Mouse (Mus musculus): Measurements from ENCODE around the gene Iqcc.
A peak's percentile ranks its signal among the peaks of the same experiment; 100 is the strongest.

Gene Iqcc

DNA sequence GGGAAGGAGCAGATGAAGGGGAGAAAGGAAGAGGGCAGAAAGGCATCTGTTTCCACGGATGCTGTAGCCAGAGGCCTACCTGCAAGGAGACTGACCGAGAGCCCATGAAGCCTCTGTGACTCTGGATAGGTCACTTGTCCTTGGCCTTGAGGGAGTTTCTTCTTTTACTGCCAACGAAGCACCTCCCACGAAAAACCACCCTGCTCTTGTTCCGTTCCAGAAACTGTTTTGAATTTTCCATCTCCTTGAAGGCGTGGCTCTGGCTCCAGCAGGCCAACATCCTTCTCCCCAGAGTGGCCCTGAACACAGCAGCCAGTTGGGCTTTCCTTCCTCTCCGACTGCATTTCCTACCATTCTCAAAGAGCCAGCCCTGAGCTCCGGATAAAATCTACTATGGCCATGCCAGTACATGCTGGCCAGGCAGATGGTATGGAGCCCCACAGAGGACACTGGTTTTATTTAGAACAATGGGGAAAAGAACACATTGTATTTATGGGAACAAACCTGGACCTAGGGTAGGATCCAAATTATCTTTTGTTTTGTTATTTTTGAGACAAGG, 2.5 kb upstream of the Iqcc start:
- peak; percentile 61 for DNase-seq

DNA sequence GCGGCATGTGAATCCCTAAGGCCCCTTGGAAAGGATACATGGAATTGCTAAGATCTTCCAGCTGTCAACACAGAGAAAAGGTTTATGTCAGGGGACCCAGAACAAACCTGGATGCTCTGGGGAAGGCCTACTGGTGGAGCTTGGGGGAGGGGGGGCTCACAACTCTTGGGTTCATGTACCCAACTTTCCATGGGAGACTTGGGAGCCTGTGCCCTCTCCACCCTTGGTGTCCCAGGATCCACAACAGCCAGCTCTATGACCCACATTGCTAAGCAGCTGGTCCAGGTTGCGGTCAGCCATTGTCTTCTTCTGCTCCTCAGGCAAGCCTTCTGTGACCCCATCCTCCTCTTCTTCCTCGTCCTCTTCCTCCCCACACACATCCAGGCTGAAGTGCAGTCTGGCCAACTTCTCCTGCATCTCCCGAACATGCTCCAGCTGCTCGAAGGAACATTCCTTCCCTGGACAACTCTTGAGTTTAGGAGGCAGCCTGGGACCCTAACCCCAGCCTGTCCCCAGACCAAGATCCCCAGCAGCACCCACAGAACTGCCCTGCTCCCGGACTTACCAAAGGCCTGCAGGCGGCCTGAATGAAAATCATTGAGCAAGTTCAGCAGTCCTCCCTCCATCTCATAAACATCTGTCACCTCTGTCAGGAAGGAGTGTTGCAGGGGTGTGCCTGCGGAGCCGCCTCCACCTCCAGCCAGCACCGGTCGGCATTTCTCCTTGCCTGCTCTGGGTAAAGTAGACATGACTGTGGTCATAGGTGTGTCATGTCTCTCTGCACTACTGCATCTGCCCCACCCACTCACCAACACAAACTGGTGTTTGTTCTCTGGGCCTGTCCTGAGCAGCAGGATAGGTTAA, 1.8 kb upstream of the Iqcc start:
- no peak for DNase-seq

DNA sequence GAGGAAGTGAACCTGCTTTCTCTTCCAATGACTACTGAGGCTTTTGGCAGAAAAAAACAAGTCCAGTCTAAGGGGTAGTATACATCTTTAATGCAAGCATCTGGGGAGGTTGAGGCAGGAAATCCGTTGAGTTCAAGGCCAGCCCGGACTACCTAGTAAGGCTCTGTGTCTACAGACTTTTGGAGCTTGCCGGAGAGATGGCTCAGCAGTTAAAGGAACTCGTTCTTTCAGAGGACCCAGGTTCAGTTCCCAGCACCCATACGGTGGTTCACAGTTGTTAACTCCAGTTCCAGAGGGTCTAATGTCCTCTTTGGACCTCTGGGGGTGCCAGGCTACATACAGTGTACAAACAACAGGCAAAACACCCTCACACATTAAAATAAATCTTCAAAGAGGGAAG, 868 bp downstream of the Iqcc start:
- DNase-seq = no peak

DNA sequence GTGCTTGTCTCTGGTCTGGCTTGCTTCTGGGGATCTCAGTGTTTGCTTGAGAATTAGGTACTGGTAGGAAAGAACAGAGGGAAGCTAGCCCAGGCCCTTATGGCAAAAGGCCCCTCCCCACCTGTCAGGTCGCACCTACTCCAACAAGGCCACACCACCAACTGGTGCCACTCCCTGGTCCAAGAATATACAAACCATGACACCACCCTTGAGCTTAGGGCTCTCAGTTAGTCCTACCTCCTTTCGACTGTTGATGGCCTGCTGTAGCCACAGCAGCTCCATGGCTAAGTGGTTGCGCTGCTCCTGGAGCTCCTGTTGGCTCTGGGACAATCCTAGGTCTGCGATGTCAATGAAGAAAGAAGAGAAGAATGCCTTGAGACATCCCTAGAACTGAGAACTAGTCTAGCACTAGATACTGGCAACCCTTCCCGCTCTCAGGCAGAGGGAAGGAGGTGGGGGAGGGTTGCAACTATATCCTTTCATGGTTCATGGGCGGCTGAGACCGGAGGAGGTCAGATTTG, 1.7 kb downstream of the Iqcc start:
- DNase-seq = no peak

DNA sequence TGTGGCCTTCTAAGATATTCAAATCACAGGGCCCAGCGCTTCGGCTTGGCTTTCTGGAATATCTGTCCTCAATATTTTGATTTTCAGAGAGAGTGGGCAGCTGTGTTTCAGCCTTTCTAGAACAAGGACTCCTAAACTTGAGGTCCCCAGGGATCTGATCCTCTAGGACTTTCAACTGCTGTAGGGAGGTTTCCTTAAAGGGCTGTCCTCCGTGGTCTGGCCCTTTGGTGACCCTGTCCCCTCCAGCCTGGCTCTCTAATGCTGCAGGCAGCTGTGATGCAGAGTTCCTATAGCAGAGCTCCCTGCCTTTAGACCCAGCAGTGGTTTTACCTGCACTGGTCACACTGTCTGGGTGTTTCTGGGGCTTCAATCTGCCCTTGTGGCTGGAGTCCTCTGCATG, 2.3 kb downstream of the Iqcc start:
- DNase-seq = no peak

DNA sequence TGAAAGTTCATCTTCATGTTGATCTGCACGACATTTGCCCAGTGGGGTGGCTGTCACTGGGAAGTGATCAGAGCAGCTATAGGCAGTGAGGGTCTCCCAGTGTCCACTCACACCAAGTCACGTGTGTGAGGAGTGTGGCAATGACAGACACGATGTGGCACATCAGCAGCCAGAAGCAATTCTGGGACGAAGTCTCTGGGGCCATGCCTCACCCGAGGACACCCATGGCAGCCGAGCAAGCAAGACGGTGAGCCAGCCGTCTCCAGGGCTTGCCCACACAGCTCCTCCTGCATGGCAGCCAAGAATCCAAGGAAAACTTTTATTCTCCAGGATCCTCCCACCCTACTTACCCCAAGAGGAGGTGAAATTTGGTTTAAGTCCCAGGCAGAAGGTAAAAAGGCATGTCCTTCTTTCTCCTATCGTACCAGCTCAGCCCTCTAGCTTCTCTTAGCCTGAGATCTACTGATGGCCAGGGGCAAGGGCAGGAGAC, 3.1 kb downstream of the Iqcc start:
- no peak for DNase-seq

DNA sequence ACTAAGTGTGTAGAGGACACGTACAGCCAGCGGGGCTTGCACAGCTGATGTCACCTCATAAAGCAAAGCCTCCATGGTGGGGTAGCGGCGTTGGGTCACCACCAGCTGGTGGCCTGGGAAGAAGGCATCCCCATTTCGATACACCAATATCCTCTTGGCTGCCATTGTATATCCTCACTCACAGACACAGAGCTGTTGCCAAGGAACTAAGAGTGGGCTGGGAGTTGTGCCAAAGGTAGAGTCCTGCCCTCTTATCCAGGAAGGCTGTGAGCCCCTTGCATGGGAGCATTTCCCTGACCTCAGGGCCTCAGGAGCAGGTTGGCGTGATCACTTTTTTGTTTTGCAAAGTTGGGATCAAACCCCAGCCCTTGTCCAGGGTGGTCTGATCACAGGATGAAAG, 4.8 kb downstream of the Iqcc start, which contains the start of gene Dcdc2b:
Gene Dcdc2b (minus strand): TSS at position 165 of the 400 bp plus-strand sequence.
- no peak for DNase-seq

DNA sequence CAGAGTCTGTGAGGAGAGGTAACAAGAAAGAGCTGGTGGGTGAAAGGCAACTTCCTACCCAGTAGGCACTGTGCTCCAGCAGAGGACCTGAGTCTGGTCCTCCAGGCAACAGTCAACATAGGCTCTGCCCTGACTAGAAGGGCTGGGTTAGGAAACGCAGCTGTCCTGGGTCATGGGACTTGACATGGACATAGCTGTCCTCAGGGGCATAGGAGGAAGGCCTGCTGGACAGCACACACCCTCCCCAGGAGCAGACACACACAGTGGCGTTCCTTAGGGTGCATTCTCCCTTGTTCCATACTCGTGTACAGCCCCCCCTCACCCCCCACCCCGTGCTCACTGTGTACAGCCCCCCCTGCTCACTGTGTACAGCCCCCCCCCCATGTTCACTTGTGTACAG, 8.4 kb downstream of the Iqcc start:
- DNase-seq = no peak

DNA sequence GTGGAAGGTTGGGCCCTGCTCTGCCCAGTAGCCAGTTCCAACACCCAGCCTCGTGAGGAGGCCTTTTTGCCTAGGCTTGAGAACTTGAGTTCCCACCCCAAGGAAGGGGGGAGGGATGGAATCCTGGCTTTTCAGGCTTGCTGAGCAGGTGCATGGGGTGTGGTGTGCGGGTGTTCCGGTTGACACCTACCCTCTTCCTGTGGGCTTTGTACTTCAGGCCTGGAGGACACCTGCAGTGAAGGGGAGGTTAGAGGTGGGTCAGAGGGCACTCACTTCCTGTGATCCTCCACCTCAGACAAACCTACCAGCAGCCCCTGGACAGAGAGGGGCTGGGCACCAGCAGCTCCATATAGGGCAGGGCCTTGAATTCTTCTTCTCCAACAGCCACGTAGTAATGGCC, 8.9 kb downstream of the Iqcc start:
- DNase-seq = no peak

DNA sequence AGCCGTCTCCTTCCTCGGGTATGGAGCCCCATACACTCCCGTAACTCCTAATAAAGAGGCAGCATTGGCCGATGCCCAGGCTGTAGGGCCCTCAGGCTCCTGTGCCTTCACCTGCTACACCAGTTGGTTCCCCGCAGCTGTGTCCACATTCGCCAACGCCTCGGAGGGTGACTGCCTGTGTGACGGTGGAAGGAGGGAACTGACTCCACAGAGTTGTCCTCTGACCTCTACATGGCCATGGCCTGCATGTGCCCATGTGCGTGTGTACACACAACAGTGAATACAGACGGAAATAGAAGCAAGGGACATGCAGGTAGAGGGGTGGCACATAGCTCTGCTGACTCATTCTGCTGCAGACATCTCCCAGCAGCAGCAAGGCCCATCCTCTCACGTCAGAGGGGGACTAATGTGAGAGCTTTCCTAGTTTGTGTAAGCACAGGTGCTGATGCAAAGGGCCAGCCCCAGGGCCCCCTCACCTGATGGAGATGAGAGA, 9.7 kb downstream of the Iqcc start:
- no peak for DNase-seq

DNA sequence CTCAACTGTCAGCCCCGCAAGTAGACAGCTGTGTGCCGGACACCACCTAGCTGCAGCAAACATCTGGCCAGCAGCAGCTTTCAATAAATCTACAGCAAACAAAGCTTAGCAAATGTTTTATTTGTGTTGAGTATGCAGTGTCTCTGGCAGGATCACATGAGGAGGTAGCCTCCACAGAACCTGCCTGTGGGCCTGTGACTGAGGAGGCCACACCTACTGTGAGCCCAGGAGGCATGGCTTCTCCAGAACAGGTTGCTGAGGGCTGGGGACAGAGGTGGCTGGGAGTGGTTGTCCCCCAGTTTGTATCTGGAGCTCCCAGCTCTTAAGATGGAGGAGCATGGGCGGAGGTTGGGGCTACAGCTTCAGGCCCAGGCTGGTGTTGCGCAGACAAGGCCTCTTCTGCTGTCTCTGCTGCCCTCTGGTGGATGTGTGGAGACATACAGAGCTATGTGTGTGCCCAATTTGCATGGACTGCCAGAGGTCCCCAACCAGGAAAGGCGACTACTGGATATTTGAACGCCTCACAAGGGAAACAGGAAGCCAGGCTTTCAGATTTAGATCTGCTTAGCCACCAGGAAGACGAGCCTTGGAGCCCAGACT, 10.4 kb downstream of the Iqcc start:
- peak; percentile 75 for DNase-seq

DNA sequence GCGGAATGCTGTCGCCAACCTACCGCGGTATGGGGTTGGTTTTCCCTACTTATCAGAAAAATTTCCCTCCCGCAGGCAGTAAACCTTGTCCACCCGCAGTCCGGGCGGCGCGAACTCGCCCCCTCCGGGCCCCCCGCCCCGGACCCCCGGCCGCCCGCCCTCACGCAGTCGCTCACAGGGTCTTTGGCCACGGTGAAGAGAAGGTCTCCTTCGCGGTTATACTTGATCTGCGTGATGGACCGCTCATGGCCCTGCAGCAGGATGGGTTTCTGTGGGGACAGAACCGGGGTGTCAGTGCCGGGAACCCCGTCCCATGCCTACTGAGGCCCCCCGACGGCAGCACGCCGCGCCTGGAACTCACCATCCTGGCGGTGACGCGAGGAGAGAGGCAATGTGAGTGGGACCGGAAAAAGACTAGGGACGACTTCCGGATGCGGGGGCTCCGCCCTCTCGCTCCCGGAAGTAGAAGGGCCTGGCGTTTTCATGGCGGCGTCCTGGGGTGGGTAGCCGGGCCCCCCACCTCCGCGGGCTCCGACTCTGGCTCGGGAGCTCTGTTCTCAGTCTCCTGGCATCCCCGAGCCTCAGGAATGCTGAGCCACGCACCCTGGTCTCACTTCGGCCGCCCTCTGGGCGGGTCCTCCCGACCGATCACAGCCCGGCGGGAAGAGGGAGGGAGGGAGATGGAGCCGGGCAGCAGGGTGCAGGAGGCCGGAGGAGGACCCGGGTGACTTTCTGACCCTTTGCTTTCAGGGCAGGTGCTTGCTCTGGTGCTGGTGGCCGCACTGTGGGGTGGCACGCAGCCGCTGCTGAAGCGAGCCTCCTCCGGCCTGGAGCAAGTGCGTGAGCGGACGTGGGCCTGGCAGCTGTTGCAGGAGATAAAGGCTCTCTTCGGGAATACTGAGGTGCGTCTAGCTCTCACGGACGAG, 18.4 kb downstream of the Iqcc start, which contains the start of the genes Eif3i and Tmem234:
Gene Eif3i (minus strand): TSS at position 416 of the 926 bp plus-strand sequence.
Gene Tmem234 (plus strand): TSS at position 436 of the 926 bp plus-strand sequence.
- peak; percentile 74 for DNase-seq

DNA sequence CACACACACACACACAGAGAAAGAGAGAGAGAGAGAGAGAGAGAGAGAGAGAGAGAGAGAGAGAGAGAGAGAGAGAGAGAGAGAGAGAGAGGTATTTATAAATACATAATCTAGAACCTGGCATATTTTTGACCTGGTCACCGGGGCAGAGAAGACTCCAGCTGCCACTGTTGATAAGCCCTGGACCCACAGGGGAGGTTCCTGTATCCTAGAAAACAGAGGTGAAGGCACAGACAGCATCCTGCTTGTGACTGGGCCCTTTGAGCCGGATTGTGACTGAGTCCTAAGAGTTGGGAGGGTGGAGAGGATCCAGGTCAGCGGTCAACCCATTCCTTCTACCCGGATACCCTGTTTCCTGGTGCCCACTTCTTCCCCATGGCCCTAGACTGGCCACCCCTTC, 30.0 kb downstream of the Iqcc start:
- DNase-seq = no peak

DNA sequence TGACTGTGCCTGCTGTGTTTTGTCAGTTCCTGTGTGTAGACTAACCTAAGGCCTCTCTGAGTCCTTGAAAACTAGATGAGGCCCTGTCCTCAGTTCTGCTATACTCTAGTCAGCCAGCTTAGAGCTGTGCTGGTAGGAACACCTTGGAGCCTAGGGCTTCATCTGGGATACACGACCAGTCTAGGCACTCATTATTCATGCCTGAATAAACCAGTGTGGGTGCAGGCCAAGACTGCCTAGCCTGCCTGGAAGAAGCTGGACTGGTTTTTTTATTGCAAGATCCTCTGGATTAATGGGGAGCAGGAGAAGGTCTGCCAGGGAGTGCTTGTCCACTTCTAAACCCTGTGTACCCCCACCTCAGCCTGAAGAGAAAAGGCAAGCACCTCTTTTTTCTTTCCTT, 32.0 kb downstream of the Iqcc start:
- no peak for DNase-seq

DNA sequence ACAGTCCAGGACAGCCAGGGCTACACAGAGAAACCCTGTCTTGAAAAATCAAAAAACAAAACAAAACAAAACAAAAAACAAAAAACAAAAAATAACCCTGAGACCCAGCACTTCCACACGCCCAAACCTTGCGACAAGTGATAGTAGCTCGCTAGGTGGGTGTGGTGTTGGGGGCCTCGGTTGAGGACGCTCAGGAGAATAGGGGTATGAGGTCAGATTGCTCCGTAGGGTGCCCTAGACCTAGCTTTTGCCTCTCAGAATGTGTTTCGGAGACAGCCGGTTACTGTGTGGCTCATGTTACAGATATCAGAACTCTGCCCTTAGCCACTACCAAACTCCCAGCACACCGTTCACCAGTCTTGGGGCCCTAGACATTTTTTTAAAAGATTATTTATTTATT, 33.1 kb downstream of the Iqcc start:
- DNase-seq = no peak

DNA sequence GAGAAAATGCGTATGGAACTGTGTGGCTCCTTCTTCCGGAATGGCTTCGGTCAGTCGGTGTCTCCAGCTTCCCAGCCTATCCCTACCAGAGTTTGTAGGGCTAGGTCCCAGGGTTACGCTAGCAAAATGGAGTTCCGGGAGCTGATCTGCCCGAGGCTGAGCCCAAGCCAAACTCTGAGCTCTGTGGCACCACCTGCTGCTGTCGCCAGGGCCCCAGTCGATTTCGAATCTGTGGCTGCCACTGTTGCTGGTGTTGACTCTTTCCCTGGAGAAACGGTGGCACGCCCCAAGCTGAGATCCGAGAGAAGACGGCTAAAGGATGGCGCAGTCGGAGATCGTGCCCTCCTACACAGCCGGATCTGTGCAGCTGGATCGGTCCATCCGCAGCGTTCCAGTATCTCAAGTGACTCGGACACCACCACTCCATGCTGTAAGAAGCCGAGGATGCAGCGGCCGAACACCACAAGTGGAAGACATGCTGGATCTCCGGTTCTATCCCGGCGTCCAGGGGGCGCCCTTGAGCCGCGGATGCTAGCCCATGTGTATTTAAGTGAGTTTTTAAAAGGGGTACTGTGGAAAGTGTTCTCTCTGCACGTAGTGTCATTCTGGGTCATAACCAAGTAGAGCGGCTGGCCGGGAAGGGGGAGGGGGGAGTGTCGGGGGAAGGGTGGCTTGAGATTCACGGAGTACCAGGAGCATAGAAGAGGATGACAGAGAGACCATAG, 33.9 kb downstream of the Iqcc start:
- peak; percentile 68 for DNase-seq

DNA sequence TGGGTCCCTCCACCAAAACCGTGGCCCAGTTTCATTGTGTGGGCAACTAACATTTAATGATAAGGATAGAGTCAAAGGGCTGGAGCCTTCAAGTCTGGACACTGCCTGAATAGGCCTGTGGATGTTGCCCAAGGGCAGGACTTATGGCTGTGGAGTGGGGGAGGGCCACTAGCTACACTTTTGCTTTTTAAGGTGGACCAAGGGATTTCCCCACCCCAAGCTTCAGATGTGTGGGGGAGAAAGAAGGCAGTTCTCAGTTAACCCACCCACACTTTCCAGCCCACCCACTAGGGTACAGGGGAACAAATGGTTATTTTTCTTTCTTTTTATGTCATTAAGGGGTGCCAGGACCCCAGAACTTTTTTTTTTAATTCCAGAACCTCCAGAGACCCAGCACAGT, 34.5 kb downstream of the Iqcc start:
- DNase-seq = no peak

DNA sequence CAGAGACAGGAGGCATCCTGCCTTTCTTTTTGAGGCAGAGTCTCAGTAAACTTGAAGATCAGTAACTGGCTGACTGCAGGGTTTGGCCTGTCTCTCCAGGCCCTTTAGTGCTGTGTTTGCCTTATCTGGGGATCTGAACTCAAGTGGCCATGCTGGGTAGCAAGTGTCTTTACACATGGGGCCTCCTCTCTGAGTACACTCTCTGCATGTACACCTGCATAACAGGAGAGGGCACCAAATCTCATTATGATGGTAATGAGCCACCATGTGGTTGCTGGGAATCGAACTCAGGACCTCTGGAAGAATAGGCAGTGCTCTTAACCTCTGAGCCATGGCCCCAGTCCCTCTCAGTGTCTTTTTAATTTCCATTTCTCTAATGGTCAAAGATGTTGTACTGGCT, 36.6 kb downstream of the Iqcc start:
- DNase-seq = no peak

DNA sequence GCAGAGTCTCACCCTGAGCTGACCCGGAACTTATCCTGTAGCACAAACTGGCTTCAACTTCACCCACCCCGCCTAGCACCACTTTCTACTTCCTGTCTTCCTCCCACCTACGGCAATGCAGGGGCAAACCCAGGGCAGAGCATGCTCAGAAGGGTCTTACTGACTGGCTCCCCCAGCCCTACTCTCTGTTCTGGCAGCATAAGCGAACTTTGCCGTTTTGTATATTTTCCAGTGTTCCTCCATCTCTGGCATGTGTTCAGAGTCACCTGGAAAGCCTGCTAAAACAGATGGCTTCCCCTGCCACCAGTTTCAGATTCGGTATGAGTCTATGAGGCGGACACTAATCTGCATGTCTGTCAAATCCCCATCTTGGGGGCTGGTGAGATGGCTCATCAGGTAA, 38.6 kb downstream of the Iqcc start:
- peak; percentile 27 for DNase-seq

DNA sequence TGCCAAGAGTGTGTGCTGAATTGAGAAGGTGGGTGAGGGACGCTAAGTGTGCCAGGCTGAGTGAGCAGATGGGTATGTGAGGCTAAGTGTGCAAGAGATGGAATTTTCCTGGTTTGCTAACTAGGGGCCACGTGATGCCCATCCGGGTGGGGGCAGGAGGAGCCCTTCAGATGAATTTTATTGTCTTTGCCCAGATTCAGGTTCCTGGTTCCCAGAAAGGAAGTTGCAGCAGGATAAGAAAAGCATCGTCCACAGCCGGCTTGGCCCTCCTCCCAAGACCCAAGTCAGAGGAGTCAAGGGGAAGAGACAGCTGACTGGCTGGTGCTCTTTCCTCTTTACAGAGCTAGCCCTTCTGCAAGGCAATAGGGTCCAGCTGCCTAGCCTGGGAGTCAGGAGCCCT, 40.4 kb downstream of the Iqcc start, which contains the start of gene Fam167b:
Gene Fam167b (minus strand): TSS at position 84 of the 400 bp plus-strand sequence.
- DNase-seq = no peak

DNA sequence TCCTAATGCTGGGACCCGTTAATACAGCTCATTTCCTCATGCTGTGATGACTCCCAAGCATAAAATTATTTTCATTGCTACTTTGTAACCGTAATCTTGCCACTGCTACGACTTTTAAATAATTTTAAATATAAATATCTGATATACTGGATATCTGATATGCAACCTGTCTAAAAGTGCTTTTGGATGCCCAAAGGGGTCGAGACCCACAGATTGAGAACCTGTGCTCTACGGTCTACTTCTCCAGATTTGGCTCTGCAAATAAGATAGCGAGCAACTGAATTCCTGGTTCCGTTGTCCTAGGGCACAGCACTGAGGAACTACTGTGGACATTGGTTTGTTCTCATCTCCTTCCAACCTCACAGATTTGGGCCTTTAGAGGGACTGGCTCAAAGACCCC, 41.2 kb downstream of the Iqcc start:
- DNase-seq = no peak

Measured in cerebellum, adult 11 months (tissue).